Mouse (Mus musculus): ENCODE data around the gene Ovol3.
A peak's percentile ranks its signal among the peaks of the same experiment; 100 is the strongest.
"Not testable (repeated sequence)": the region's sequence is repeated elsewhere in the genome, so short reads cannot be mapped to it uniquely, and the experiment has no call there.

Ovol3 gene

DNA sequence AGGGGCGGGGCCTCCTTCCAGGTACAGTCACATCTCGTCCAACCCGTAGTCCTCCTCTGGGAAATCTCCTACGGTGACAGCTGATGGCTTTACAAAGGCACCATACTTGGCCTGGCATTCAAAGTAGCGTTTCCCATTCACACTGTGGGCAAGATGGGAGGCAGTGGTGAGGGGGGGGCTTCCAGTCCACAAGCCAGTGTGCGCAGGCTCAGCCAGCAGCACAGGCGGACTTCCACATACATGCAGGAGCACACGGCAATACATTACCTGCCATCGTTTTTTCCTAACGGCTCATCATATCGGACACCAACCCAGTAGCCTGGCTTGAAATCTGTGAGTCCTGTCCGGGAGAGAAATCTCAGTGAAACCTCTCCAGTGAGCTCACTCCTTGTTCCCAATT, 11.3 kb downstream of the Ovol3 start:
- DNase-seq (ENCODE audit: low spot score): no peak

DNA sequence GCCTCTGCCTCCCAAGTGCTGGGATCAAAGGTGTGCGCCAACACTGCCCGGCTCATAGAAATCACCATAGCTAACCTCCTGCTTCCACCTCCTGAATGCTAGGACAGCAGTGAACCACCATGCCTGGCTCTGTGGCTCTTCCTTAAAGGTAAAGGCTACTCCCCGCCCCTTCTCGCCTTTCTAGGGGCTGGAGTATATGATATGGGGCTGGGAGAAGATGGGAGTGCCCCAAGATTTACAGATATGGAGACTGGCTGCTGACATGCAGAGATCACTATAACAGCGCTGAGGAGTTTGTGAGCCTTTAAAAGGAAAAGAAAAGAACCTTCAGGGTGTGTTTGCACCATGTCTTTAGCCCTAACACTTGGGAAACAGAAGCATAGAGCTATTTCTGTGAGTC, 13.3 kb downstream of the Ovol3 start:
- DNase-seq (ENCODE audit: low spot score): no peak

DNA sequence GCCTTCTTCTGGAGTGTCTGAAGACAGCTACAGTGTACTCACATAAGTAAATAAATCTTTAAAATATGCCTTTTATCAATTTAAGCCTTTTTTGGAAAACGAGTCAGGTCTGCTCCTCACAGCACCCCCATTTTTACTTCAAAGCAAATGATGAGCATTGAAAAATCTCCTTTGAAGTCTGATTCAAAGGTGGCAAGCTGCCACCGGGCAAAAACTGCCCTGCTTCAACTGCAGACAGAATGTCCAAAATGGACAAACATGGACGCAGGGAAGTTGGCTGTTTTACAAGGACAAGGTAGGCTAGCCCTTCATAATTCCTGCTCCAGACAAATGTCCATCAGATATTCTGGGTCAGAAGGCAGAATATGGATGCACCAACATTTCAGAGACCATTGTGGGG, 14.1 kb downstream of the Ovol3 start:
- no peak for DNase-seq (ENCODE audit: low spot score)

DNA sequence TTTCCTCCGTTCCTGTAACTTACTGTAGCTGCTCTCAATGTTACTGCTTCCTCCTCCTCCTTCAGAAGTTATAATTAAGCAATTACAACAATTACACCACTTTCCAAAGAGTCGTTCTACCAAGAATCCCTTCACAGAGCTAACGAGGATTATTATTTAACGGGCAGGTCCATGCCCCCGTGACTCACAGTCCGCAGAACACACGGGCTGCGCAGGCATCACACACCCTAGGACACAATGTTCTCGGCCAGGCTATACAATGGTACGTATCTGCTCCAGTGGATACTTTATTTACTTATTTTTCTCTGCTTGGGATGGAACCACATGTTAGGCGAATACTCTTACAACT, 15.5 kb downstream of the Ovol3 start:
- DNase-seq (ENCODE audit: low spot score): no peak

DNA sequence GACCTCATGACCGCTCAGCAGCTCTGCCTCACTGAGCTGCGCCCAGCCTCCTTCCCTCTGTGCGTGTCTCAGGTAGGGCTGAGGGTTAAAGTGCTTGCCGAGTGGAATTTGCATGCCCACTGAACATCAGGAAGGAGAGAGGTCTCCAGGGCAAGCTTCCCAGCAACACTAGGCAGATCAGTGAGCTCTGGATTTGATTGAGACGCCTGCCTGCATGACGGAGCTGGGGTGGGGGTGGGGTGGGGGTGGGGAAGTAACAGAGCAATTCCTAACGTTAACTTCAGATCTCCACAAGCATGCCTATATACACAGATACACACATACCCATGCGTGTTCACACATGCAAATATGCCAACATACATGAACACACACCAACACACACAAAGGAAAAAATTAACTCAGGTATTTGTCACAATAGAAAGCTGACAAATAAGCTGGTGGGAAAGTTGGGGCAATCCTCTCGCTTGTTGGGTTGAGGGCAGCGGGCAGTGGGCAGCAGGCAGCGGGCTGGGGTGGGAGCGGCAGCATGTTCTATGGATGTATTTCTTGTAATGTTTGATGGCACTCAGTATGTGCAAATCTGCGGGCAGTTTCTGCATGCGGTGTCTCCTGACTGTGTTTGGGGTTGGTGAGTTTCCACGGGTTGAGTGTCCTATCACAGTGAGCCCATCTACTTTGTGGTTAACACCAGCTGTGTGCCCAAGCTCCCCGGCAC, 16.1 kb downstream of the Ovol3 start:
- DNase-seq (ENCODE audit: low spot score): peak; percentile 58

DNA sequence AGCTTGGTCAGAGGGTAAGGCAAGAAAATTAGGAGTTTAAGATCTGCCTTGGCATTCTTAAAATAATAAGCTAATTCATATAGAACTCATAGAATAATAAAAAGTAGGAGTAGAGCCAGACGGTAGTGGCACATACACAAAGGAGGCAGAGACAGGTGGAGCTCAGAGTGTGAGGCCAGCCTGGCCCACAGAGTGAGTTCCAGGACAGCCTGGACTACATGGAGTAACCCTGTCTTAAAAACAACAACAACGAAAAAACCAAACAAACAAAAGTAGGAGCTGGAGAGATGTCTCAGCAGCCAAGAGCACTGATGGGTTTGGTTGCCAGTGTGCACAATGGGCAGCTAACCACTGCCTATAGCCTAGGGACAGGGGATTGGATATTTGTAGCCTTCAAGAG, 18.2 kb downstream of the Ovol3 start:
- no peak for DNase-seq (ENCODE audit: low spot score)

DNA sequence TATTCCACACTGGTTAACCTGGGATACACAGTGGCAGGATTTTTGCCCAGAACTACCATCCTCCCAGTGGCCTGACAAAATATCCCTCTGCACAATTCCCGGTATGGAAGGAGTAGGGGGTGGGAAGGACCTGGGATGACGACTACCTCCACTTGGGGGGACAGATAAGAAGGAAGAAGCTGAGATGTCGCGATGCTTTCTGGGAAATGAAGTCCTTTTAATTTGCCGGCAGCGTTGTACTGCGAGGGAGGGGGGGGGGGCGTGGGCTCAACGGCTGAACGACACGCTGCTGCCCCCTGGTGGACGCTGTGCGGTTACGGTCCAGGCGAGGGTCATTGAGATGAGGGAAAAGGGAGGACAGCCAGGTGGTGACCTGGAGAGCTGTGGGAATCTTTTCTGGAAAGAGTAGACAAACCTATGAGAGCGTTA, 18.8 kb downstream of the Ovol3 start:
- peak; percentile 73 for DNase-seq (ENCODE audit: low spot score)

DNA sequence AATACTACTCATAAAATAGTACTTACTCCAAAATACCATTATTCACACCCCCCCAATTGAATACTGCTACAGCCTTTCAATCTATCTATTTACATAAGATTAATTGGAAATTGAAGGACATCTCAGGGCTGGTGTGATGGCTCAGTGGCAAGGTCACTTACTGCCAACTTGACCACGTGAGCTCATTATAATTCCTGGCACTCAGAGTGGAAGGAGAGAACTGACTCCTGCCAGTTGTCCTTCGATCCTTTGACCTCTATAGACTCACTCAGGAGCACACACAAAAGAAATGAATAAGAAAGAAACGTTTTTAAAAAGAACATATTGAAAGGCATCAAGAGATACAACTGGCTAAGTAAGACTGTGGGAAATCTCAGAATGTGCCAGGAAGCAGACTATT, 19.6 kb downstream of the Ovol3 start:
- DNase-seq (ENCODE audit: low spot score): no peak

DNA sequence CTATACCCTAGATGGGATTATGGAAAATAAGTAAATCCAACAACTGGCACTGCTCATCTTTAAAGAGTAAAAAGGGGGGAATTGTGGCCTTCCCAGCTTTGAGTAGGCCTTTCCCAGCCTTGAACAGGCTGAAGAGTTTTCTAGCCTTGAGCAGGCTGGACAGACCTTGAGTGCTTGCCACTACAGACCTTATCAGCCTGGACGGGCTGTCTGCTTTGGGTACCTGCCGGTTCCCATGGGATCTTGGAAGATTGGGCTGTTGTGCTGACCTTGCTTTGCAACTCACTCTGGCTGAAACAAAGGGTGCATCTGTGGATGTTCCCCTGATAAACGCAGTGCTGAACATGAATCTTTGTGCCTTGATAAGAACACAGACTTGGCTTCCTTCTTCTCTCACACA, 21.6 kb downstream of the Ovol3 start:
- DNase-seq (ENCODE audit: low spot score): no peak

DNA sequence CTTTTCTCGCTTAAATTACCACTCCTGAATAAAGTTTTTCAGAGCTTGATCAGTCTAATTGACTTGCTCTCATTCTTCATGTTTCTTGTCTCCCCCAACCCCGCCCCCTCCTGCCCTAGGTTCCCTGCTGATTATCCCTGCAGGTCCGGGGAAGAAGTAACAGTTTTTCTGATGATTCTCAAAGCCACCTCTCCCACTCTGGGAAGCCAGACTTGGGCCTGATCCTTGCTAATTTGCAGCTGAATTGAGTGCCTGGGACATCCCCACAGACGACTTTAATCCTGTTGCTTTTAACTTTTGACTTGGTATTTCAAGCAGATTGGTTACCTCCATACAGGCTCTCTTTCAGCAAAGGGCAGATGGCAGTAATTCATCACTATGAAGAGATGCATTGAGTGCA, 24.5 kb downstream of the Ovol3 start:
- DNase-seq (ENCODE audit: low spot score): no peak

DNA sequence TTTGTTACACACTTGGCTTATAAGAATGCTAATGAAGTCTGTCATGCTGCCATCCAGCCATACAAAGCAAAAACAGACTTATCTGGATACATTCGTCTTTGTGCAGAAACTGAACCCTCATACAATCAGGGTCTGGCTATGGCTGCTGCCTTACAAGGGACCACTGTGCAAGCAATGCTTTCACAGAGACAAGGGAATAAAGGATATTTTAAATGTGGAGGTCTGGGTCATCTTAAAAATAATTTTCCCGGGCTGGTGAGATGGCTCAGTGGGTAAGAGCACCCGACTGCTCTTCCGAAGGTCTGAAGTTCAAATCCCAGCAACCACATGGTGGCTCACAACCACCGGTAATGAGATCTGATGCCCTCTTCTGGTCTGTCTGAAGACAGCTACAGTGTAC, 29.2 kb downstream of the Ovol3 start:
- not testable (repeated sequence) for DNase-seq (ENCODE audit: low spot score)

DNA sequence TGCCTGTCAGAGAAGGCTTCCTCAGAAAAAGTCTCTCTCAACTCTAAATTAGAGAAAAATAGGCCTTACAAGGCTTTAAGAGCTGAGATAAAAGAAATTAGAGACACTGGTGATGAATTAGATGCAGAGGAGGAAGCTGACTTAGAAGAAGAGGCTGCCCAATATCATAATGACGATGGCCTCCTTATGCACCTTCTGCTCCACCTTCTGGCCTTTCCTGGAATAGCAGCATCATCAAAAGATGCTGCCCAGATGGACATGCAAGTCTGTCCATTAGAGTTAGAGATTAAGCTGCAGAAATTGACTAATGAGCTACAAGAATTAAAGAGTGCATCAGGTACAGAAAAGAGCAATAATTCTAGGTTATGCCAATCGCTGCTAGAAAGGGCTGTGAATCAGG, 30.1 kb downstream of the Ovol3 start:
- DNase-seq (ENCODE audit: low spot score): no peak

DNA sequence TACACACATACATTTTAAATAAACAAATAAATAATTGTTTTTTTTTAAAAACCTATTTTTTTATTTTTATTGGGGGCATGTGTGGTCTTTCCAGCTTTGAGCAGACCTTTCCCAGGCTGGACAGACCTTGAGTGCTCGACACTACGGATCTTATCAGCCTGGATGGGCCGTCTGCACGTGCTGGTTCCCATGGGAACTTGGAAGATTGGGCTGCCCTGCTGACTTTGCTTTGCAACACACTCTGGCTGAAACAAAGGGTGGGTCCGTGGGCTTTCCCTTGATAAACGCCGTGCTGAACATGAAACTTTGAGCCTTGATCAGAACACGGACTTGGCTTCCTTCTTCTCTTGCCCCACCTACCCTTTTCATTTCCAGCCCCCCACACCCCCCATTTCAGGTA, 31.1 kb downstream of the Ovol3 start:
- DNase-seq (ENCODE audit: low spot score): peak; percentile 58

DNA sequence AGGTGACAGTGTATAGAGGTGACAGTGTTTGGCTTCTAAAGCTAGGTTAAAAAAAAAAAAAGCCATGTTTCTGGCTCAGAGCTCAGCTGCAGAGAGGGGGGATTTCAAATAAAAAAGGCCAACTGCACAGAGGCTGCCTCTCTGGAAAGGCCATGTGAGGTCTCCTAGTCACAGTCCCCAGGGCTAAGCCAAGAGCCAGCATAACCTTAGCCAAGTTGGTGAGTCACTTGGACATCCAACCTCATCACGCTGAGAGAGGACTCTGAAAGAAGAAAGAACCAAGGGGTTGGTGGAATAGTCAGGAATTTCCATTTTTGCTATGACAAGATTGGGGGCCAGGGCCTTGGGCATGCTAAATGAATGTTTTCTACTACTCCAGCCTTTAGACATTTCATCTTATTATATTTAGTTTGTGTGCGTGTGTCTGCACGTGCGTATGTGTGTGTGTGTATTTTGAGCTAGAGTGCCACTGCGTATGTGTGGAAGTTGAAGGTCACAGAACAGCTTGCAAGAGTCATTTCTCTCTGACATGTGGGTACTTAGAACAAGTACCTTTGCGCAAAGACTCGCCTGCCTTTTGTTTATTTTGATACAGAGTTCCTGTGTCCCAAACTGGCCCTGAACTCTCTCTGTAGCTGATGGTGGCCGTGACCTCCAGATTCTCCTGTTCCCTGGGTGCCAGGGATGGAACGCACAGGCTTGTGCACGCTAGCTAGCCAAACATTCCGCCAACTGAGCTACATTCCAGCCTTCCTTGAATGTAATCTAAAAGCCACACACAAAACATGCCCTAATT, 32.4 kb downstream of the Ovol3 start:
- no peak for DNase-seq (ENCODE audit: low spot score)

DNA sequence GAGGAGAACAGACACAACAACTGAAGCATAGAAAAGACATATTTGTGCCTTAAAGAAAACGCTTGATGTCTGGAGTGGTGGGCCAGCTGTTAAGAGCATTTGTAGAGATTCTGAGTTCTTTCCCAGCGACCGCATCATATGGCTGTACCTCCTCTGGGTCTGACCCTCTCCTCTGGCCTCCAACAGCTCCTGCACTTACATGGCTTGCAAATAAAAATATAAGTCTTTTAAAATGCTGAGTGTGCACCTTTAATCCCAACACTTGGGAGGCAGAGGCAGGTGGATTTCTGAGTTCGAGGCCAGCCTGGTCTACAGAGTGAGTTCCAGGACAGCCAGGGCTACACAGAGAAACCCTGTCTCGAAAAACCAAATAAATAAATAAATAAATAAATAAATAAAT, 34.9 kb downstream of the Ovol3 start:
- not testable (repeated sequence) for DNase-seq (ENCODE audit: low spot score)

DNA sequence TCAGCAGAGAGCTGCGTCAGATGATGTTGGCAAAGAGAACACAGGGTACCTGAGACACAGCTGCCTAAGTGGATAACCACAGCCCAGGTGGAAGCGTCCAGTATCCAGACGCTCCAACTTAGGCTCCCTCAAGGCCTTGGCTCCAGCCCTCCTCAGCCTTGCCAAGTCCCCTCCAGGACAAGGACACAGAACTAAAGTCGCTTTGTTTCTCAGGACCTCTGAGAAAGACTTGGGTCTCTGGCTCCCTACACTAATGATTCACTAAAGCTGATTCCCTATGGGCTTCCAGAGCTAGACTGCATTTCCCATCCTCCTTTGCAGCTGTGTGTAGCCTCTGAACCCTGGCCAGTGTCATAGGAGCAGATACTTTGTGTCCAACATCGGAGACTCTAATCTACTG, 35.3 kb downstream of the Ovol3 start:
- DNase-seq (ENCODE audit: low spot score): no peak

DNA sequence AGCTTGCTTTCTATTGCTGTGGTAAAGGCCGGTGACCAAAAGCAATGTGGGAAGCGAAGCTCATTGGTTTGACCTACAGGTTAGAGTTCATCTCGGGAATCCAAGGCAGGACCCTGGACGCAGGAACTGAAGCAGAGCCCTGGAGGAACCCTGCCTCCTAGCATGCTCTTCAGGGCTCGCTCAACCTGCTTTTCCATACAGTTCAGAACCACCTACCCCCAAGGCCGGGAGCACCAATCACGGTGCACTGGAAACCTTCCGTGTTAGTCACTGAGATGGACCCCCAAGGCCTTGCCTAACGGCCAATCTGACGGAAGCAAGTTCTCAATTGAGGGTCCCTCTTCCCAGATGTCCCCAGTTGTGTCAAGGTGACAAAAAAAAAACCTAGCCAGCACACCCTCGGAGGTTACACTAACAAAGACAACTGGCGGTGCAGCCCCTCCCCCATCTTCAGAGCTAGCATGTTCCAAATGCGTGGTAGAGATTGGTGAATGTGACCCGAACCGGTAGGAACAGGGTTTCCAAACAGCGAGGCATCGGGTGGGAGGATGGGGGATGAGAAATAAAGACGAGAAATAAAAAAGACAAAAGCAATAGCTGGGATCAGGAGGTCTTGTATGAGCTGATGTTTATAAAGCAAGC, 35.9 kb downstream of the Ovol3 start:
- no peak for DNase-seq (ENCODE audit: low spot score)

DNA sequence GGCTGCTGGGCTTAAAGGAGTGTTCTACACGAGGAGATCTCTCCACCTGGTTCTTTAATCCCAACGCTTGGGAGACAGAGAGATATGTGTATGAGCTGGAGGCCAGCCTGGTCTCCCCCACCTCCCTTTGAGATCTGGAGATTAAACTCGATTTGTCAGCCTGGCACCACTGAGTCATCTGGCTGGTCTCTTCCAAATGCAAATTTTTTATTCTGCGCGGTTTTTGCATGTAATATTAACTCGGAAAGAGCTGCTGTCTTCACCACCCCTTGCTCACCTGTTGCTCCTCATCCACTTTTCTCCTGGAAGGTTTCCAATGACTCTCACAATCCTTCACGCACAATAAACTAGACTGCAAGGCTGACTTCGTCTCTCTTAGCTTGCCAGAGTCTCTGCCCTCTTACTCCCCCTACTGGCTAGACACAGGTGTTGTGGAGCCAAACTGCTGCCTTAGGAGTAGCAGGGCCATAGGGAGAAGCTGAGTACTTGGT, 37.0 kb downstream of the Ovol3 start, which contains the start of gene Capns1:
Capns1 (minus strand) TSS at position 331 of the 491 bp plus-strand sequence.
- DNase-seq (ENCODE audit: low spot score): no peak

DNA sequence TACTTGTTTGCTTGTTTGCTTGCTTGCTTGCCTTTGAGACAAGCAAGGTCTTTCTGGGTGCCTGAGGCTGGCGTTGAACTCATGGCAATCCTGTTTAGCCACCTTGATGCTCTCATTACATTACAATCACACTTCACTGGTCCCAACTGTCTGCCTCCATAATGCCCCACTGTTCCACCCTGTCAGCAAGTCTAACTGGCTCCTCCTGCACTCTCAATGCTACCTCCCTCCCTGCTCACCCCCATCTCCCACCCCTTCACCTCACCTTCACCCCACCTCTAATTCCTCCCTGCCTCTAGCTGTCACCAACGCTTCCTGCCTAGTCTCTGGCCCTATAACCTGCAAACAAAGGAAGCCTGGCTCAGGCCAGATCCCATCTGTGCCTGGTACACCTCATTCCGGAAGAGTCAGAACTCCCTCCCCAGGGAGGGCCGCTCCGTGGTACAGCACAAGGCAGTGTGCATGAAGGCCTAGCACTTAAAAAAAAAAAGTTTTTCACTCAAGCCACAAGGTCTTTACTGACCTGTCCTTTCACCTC, 37.9 kb downstream of the Ovol3 start:
- no peak for DNase-seq (ENCODE audit: low spot score)

DNA sequence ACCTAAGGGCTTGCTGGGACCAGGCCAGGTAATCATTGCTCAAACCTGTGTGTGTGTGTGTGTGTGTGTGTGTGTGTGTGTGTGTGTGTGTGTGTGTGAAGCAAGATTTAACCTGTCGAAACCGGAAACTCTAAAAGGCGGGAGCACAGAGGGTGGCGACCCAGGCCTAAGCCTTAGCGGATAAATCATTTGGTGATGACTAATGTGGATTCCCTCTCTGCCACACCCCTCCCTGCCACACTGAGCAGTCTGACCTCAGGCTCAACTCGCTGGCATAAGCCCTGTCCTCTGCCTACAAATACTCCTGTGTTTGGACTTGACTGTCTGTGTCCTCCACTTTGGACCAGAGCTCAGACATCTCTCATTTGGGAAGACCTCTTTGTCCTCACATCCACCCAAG, 39.4 kb downstream of the Ovol3 start:
- DNase-seq (ENCODE audit: low spot score): no peak

DNA sequence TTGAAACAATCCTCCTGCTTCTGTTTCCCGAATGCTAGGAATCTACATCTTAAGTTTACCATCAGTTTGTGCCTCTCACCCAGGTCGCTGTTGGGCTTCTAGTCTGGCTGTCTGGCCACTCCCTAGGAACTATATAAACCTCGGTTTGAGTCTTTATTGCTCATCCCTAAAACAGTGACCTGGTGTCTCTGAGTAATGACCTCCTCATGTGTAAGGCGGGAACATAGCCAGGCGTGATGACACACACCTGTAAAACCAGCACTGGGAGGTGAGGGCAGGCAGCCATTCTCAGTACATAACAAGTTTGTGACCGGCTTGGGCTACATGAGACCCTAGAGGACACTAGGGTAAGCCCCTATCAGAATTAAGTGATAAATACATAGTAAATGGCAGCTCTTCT, 40.1 kb downstream of the Ovol3 start:
- no peak for DNase-seq (ENCODE audit: low spot score)

DNA sequence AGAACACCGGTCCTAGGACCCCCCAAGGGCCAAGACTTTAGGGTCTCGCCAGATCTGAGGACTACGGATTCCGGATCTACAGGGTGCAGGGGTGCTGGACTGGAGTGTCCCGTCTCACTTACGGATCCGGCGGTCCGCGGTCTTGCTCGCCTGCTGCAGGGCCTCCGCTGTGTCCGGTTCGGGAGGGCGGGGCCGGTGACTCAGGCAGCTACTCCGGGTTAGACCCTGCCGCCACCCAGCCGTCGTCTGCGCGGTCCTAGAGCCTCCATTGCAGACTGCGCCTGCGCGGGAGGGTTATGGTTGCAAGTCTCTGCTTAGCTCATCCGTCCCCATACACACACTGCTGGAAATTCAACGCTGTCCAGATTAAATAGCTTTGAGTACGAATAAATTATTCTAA, 40.6 kb downstream of the Ovol3 start:
- peak; percentile 94 for DNase-seq (ENCODE audit: low spot score)

Measured in ovary, postnatal 36 days (tissue).